Mouse (Mus musculus): Measurements from ENCODE around the gene Extl1.

GRCm38 (mm10) chr4:134349829-134350228 is 33.8 kb downstream of the Extl1 start:
- TF ChIP-seq MYOD1 (IDR thresholded peaks at IDR 0.05; ENCODE audit: control insufficient read depth in 1 of 3, insufficient read length in 2 of 3, low read depth in 2 of 3) (no peak), TCF12 (IDR thresholded peaks at IDR 0.05; ENCODE audit: insufficient read depth, poor library complexity, severe bottlenecking) (no peak), POLR2A (IDR thresholded peaks at IDR 0.05; ENCODE audit: insufficient read length, low read depth) (no peak), MAX (IDR thresholded peaks at IDR 0.05; ENCODE audit: low read depth) (no peak), E2F4 (IDR thresholded peaks at IDR 0.05; ENCODE audit: insufficient read depth) (no peak), USF1 (IDR thresholded peaks at IDR 0.05; ENCODE audit: low read depth) (no peak), POLR2AphosphoS2 (IDR thresholded peaks at IDR 0.05; ENCODE audit: insufficient read length, low read depth) (no peak), MYOG (IDR thresholded peaks at IDR 0.05; ENCODE audit: control insufficient read depth in 1 of 3, insufficient read depth in 1 of 3, insufficient read length in 2 of 3, low read depth in 2 of 3) (no peak), CEBPB (IDR thresholded peaks at IDR 0.05; ENCODE audit: insufficient read depth, poor library complexity, severe bottlenecking) (no peak), SRF (IDR thresholded peaks at IDR 0.05; ENCODE audit: control insufficient read depth, insufficient read length, low read depth) (no peak), REST (IDR thresholded peaks at IDR 0.05; ENCODE audit: insufficient read depth, insufficient read length) (no peak)

Data from myocyte (in vitro differentiated cells).